Mouse (Mus musculus) c-Kit-negative CD71-positive TER-119-positive erythroid progenitor cells, embryonic 14.5 days (primary cell): ENCODE measurements around the gene Sirt1.
A peak's percentile ranks its signal among the peaks of the same experiment; 100 is the strongest.

Experiments used
- DNase-seq: peaks from one replicate; pipeline ENCODE4 v3.0.0-alpha.2; 2013; ENCODE audit warnings: low read depth, low spot score

Gene Sirt1

DNA sequence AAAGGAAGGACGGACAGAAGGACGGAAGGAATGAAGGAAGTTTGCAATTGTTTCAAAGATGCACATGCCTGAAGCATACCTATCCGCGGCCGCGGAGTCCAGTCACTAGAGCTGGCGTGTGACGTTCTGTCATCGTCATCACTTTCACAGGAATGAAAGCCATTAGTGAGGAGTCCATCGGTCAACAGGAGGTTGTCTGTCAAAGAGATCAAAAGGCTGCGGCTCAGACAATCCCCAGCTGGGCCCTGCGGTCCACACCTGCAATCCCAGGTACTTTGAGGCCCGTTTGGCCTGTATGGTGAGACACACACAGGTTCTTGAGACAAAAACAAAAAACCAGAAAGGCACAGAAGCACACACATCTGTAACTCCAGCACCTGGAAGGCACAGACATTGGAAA is 44.6 kb downstream of the Sirt1 start:
- no peak for DNase-seq

DNA sequence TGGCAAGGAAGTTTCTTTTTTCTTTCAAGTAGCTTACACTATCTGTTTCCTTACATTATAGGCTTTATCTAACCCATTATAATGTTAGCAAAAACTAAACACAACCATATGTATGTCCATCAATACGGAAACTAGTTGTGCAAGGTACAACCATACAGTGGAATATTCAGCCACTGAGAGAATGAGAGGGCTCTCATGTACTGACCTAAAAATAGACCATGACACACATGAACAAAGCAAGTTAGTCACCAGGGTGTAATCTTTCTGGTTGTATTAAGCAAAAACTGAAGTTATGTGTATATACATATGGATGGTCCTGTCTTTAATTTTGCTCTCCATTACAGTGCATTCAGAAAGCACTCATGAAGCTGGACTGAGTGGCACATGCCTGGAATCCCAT is 54.4 kb downstream of the Sirt1 start:
- no peak for DNase-seq

DNA sequence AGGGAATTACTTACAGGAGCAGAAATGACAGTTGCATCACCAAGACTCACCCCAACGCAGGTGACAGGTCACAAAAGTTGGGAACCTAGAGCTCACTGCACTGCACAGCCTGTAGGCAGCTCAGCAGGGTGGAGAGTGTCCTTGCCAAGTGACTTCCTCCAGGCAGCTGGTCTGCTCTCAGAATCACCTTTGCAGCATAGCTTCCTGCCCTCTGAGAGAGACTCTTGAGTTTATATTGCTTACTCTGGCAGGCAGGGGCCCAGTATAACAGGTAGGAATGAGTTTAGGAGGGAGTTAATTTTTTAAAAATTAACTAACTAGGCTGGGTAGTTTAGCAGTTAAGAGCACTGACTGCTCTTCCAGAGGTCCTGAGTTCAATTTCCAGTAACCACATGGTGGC is 67.8 kb downstream of the Sirt1 start:
- no peak for DNase-seq

DNA sequence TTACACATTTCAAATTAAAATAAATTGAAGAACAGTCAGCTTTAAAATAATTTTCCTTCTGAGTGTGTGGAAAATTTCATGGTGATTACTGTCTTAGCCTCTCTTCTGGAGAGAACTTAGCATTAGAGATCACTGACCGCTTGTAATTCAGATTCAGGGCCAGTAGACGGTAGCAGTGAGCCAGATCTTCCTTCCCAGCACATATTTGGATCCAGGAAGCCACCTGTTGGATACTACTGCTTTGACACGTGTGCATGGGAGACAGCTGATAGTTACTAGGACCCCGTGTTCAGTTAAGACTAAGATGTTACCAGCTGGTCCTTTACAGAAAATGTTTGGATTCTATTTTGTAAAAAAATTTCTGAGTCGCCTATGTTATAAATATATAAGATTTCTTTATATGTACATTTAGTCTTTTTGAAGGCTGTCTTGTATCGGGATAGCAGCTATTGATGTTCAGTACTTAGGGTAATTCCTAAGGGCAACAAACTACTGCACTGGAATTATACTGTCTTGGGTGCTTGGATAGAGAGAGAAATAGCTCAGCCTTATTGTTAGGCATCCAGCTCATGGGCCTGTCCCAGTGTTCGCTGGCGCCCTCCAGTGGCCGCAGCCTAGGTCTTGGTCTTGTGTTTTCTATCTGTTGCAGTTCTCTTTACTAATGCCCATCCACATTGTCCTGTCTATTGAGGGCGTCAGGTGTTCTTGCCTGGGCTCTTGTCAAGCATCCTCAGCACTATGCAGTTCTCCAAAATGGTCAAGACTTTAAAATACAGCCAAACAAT is 72.7 kb downstream of the Sirt1 start:
- DNase-seq = peak; percentile 66

DNA sequence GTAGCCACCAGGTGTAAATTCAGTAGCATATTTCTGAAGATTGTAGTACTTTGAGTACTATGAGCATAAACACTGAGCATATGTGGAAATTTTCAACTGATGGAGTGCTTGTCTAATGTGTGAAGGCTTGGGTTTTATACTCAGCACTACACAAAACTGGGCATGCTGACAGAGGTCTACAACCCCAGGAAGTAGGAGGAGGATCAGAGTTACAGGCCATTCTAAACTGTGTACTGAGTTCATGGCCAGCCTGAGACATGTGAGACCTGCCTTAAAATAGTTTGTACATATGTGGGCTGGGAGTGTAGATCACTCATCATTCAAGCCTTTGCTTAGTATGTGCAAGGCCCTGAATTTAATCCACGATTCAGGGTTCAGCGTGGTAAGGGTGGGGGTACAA is 79.1 kb downstream of the Sirt1 start:
- DNase-seq = no peak

DNA sequence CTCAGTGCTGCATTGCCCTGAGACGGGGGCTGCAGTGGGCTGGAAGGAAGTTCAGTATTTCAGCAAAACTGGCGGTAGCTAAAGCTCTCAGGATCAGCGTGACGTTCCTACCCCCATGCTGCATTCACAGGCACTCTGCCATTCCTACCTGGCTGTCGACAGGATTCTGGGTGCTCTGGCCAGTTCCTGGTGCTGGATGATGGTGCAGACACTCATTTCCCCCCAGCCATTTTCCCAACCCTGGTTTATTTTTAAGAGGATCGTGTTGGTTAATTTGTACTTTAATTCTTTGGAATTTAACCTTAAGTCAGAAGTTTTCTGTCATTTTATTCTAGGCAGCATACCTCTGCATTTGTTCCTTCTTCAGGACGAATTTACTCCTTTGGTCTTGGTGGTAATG is 98.7 kb downstream of the Sirt1 start:
- no peak for DNase-seq

DNA sequence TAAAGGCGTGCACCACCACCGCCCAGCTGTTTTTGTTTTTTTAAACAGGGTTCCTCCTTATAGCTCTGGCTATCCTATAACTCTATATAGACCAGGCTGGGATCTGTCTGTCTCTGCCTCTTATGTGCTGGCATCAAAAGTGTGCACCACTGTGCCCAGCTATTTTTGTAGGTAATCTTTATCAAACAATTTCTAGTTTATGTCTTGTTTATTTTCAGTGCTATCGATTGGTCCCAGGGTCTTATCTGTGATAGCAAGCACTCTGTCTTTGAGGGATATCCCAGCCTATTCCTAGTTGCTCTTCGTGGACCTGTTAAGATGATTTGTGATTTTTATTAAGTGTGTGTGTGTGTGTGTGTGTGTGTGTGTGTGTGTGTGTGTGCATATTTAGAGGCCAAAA is 99.1 kb downstream of the Sirt1 start:
- no peak for DNase-seq

DNA sequence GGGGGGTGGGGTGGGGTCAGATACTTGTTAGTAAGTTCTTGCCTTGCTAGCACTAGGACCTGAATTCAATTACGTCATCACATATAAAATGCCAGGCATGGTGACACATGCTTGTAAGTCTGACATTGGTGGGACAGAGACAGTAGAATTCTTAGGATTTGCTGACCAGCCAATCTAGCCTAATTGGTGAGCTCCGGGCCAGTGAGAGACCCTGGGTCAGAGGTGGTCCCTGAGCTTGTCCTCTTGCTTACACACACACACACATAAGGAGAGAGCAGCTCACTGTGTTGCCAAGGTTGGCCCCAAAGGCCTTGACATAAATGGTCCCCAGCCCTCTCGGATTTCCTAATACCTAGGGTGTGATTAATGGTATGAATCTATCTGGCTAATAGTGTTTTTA is 101.7 kb downstream of the Sirt1 start:
- no peak for DNase-seq

DNA sequence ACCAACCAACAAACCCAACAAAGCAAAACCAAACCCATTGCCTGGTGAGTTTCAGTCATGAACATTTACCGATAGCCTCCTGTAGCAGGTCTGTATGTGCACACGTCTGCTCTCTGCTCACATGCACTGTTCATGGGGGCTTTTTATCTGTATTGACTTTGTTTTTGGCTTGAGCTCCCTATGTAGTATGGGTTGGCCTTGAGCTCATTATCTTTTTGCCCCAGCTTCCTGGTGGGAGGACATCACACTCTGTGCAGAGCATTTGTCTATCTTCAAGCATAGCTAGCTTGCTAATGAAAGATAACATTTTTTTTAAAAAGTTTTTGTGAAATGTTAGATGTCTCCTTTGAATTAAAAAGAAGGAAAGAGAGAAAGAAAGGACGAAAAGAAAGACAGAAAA is 104.5 kb downstream of the Sirt1 start:
- peak; percentile 51 for DNase-seq

DNA sequence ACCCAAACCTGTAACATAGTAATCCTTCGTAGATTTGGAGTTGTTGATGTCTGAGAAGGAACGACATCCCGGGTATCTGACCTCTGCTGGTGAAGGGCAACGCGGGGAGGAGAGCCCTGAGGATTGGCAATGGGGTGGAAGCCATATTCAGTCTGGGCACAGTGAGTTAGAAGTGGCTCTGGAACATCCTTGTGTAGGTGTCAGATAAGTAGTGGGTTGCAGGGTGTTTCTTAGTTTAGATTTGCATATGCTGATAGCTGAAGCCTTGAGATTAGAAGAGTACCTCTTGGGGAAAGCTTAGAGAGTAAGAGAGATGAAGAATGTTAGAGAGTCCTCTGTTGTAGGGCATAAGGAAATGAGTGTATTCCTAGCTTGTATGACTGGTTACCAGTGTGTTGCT is 108.6 kb downstream of the Sirt1 start:
- peak; percentile 44 for DNase-seq

DNA sequence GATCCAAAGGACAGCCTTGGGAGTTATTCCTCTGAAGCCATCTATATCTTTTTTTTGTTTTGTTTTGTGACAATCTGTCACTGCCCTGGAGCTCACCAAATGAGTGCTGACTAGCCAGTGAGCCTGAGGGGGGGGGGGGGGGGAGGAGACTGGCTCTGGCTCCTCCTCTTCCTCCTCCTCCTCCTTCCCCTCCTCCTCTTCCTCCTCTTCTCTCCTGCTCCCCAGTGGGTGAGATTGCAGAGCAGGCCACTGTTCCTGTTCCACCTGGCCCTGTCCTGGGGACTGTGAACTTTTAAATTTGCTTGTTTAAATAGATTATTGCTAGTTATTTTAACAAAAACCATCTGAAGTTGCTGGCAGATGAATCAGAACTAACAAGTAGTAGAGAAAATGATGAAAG is 109.1 kb downstream of the Sirt1 start:
- DNase-seq = peak; percentile 48
